Comparison of ENCODE assay signal across 9 mouse cellular contexts in the genomic region with DNA sequence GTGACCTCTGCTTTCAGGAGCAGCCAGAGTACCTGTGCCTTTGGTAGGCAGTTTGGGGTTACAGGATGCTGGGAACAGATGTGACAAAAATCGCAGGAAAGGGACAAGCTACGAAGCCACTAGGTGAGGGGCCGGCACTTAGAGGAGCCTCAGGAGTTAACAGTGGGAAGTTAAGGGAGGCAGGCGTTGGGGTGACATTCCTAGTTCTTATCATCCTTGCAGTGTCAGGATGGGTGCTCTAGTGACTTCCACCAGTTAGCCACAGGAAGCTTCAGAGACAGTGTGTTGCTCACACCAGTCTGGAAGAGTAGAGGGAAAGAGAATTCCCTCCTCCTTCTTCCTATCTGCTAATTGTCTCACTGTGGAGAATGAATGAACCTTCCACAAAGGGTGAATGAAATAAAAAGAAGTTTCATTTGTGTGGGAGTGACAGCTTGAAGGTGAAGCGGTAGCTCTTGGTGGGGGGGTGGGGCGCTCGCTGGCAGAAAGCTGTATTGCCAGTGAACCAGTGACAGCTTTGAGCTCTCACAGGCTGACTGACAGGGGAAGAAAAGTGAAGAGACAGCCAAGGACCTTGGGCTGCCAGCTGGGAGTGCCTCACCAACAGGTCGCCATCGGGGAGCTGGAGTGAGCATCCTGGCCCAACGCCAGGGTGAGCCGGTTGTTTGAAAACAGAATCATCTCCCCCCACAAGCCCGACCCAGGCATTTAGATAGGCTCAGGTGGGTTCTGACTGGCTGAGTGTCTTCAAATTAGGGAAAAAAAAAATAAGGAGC. TPM values are rescaled to one million over a fixed set of nuclear protein-coding genes. Genes with fewer than 3 reads are reported as not detected.
DNase-seq lines count a peak whose midpoint lies in the region; ATAC-seq lines count a peak whose summit lies in the region.
"Had no signal": no experiment of that assay in that cellular context is flagged by ENCODE, and none has a peak within 500 bp of the region (broad histone marks: within the 10 kb centered on the region; RNA-seq: fewer than 3 reads in every experiment).

No protein-coding gene starts in this region.

- H3K4me1 ChIP-seq in kidney, embryonic 14.5 days (ENCODE audit: control insufficient read depth, insufficient read depth, low read length), result no peaks in the 10 kb centered on the region
- peaks cover 17% of the 10 kb centered on the region for H3K4me1 ChIP-seq in kidney, embryonic 15.5 days
- peaks cover 22% of the 10 kb centered on the region for H3K4me1 ChIP-seq in heart, embryonic 10.5 days

- no peak overlapping the region for H3K27ac ChIP-seq in kidney, embryonic 14.5 days (ENCODE audit: low read depth, low read length)
- no peak overlapping the region for H3K27ac ChIP-seq in kidney, embryonic 15.5 days
- peak overlapping the region; percentile 29; the same call in 1 of the 2 replicates for H3K27ac ChIP-seq in heart, embryonic 10.5 days
- H3K27ac ChIP-seq: limb, embryonic 12.5 days had no signal

- WGBS in kidney, embryonic 14.5 days, result 38% methylated on average over 12 of the region's 12 CpGs
- WGBS in kidney, embryonic 15.5 days, result 40% methylated on average over 12 of the region's 12 CpGs
- 40% methylated on average over 12 of the region's 12 CpGs for WGBS in heart, embryonic 10.5 days

- ATAC-seq in kidney, embryonic 14.5 days (ENCODE audit: low FRiP score, low TSS enrichment), result peak; percentile 43; the same call in 1 of the 2 replicates
- no peak for ATAC-seq in kidney, embryonic 15.5 days (replicated peaks; ENCODE audit: low FRiP score)

- H3K36me3 ChIP-seq in kidney, embryonic 14.5 days (ENCODE audit: control insufficient read depth, insufficient read depth, low read length), result no peaks in the 10 kb centered on the region
- 0 out of 2 replicates have a peak, but pooled peaks cover 2% of the 10 kb centered on the region for H3K36me3 ChIP-seq in kidney, embryonic 15.5 days
- H3K36me3 ChIP-seq in heart, embryonic 10.5 days, result no peaks in the 10 kb centered on the region
- H3K36me3 ChIP-seq: limb, embryonic 12.5 days had no signal

- H3K9me3 ChIP-seq in kidney, embryonic 14.5 days (ENCODE audit: control insufficient read depth, low read length), result peaks cover 7% of the 10 kb centered on the region; the same call in 1 of the 2 replicates
- H3K9me3 ChIP-seq in kidney, embryonic 15.5 days (replicated peaks), result 0 out of 2 replicates have a peak, but pooled peaks cover 5% of the 10 kb centered on the region
- no peaks in the 10 kb centered on the region for H3K9me3 ChIP-seq in heart, embryonic 10.5 days

- no peak overlapping the region for H3K4me2 ChIP-seq in kidney, embryonic 14.5 days (replicated peaks; ENCODE audit: low read depth, low read length)
- H3K4me2 ChIP-seq in kidney, embryonic 15.5 days, result no peak overlapping the region; the same call in 1 of the 2 replicates
- H3K4me2 ChIP-seq: limb, embryonic 12.5 days had no signal

- H3K9ac ChIP-seq in kidney, embryonic 14.5 days (ENCODE audit: low read depth, low read length), result no peak overlapping the region
- no peak overlapping the region for H3K9ac ChIP-seq in kidney, embryonic 15.5 days
- H3K9ac ChIP-seq: limb, embryonic 12.5 days had no signal

- DNase-seq in testis, postnatal 10 days (ENCODE audit: low spot score), result peak; percentile 71
- no peak for DNase-seq in testis, postnatal 14 days (ENCODE audit: low spot score)
- DNase-seq in heart, embryonic 10.5 days (ENCODE audit: low spot score), result no peak
- DNase-seq in urinary bladder, postnatal 4 days (ENCODE audit: low spot score in 2 of 2), result no peak
- DNase-seq in adipocyte (ENCODE audit: low spot score), result no peak
- no peak for DNase-seq in natural killer cell, adult 2 months (ENCODE audit: low spot score in 2 of 2)

- no peaks in the 10 kb centered on the region for H3K27me3 ChIP-seq in kidney, embryonic 14.5 days (ENCODE audit: control insufficient read depth, insufficient read depth, low read length)
- no peaks in the 10 kb centered on the region for H3K27me3 ChIP-seq in kidney, embryonic 15.5 days
- no peaks in the 10 kb centered on the region for H3K27me3 ChIP-seq in heart, embryonic 10.5 days (ENCODE audit: insufficient read depth, poor library complexity, severe bottlenecking)
- H3K27me3 ChIP-seq: limb, embryonic 12.5 days had no signal

- H3K4me3 ChIP-seq in kidney, embryonic 14.5 days (ENCODE audit: low read length), result no peak overlapping the region
- H3K4me3 ChIP-seq in kidney, embryonic 15.5 days (replicated peaks), result no peak overlapping the region
- peak overlapping the region; percentile 22; the same call in 1 of the 2 replicates for H3K4me3 ChIP-seq in heart, embryonic 10.5 days
- H3K4me3 ChIP-seq: limb, embryonic 12.5 days had no signal

RNA-seq across cellular contexts. Expression of a gene that starts 41.9 kb away (rescaled TPM):
- polyA plus RNA-seq in kidney, embryonic 14.5 days (2014; fragmentation: Nextera tagmentation; extraction: Ambion mirVana), result 6.3 and 9.0 TPM in 2 replicates
- 8.1 and 8.4 TPM in 2 replicates for polyA plus RNA-seq in kidney, embryonic 15.5 days (2015; fragmentation: Nextera tagmentation; extraction: Ambion mirVana)
- 10.5 and 14.0 TPM in 2 replicates for polyA plus RNA-seq in heart, embryonic 10.5 days (2016; fragmentation: Nextera tagmentation; extraction: Ambion mirVana)
